Mouse (Mus musculus) ES-Bruce4 (cell line): ENCODE measurements around the gene Mpst.

Experiments used
- CTCF ChIP-seq: IDR thresholded peaks from one replicate; pipeline ENCODE4 v1.8.1; 2011; ENCODE audit warnings: low read depth, low read length
- POLR2A ChIP-seq: IDR thresholded peaks from one replicate; pipeline ENCODE4 v1.8.1; 2011; ENCODE audit warnings: low read length; ENCODE audit not compliant: insufficient read depth

- no peak for TF ChIP-seq POLR2A
- TF ChIP-seq CTCF = no peak
These were observed 22.6 kb upstream of the Mpst start for GRCm38 (mm10) chr15:78383450-78384219.
